In the genomic region with DNA sequence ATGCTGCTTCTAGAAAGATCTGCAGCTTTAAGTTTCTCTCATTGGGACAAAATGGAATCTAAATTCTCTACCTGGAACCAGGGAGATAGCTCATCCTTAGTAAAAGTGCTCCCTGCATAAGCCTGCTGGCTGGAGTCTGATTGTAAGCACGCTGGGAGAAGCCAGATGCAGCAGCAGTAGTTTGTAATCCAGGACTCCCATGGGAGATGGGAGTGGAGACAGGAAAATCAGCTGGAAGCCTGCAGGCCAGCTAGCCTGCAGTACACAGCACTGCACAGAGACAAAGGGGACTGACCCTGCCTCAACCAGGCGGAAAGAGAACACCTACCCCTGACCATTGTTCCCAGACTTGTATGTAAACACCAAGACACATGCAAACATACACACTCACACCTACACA, we compare ENCODE assay signal across 18 mouse cellular contexts.
A peak's percentile ranks its signal among the peaks of the same experiment; 100 is the strongest.
DNase-seq lines count a peak whose midpoint lies in the region; ATAC-seq lines count a peak whose summit lies in the region.
"Had no signal": no experiment of that assay in that cellular context is flagged by ENCODE, and none has a peak within 500 bp of the region (broad histone marks: within the 10 kb centered on the region; RNA-seq: fewer than 3 reads in every experiment).

No protein-coding gene starts in this region.

- H3K4me2 ChIP-seq in forebrain, embryonic 16.5 days (ENCODE audit: low read length): no peak overlapping the region
- H3K4me2 ChIP-seq: liver, embryonic 12.5 days; lung, embryonic 15.5 days; stomach, embryonic 15.5 days had no signal

- WGBS in forebrain, embryonic 16.5 days: 60% methylated on average over 2 of the region's 2 CpGs

- no peak overlapping the region for H3K9ac ChIP-seq in forebrain, embryonic 16.5 days (replicated peaks; ENCODE audit: low read depth, low read length)
- H3K9ac ChIP-seq: liver, embryonic 12.5 days; lung, embryonic 15.5 days; stomach, embryonic 15.5 days had no signal

- peaks cover 19% of the 10 kb centered on the region for H3K4me1 ChIP-seq in forebrain, embryonic 16.5 days (replicated peaks; ENCODE audit: control insufficient read depth, insufficient read depth, low read length)
- H3K4me1 ChIP-seq: liver, embryonic 12.5 days; lung, embryonic 15.5 days had no signal

- DNase-seq in gastrocnemius, adult 18-20 months (ENCODE audit: low spot score): peak; percentile 27
- DNase-seq in gastrocnemius, postnatal 4 days (ENCODE audit: low spot score in 2 of 2): no peak
- DNase-seq in kidney, postnatal 14 days: peak; percentile 12
- no peak for DNase-seq in kidney, postnatal 25 days
- DNase-seq in heart, adult 9 months (ENCODE audit: low spot score in 2 of 2): peak; percentile 35 to 54
- peak; percentile 42 for DNase-seq in skeletal muscle tissue, adult 2 months (ENCODE audit: low read depth, low spot score)
- DNase-seq: adrenal gland, adult 2 months; B cell, adult 2 months; cerebellum, adult 11-12 months; thymus, postnatal 25 days had no signal

- H3K4me3 ChIP-seq in forebrain, embryonic 16.5 days (replicated peaks; ENCODE audit: low read length): no peak overlapping the region
- H3K4me3 ChIP-seq: limb, embryonic 10.5 days; liver, embryonic 12.5 days; lung, embryonic 15.5 days; stomach, embryonic 15.5 days had no signal

- no peak for ATAC-seq in forebrain, embryonic 16.5 days
- ATAC-seq: forebrain, embryonic 14.5 days; inflammation-experienced regulatory T-cells, adult 6 months; liver, embryonic 12.5 days; midbrain, embryonic 16.5 days had no signal

- no peak overlapping the region for H3K27ac ChIP-seq in forebrain, embryonic 16.5 days (ENCODE audit: low read length)
- H3K27ac ChIP-seq: limb, embryonic 10.5 days; liver, embryonic 12.5 days; lung, embryonic 15.5 days; stomach, embryonic 15.5 days had no signal

- H3K27me3 ChIP-seq in forebrain, embryonic 16.5 days (replicated peaks; ENCODE audit: control insufficient read depth, insufficient read depth, low read length): no peaks in the 10 kb centered on the region
- H3K27me3 ChIP-seq: liver, embryonic 12.5 days; lung, embryonic 15.5 days; stomach, embryonic 15.5 days had no signal

- no peaks in the 10 kb centered on the region for H3K36me3 ChIP-seq in forebrain, embryonic 16.5 days (ENCODE audit: control insufficient read depth, insufficient read depth)
- H3K36me3 ChIP-seq: limb, embryonic 10.5 days; liver, embryonic 12.5 days; lung, embryonic 15.5 days; stomach, embryonic 15.5 days had no signal

- H3K9me3 ChIP-seq in forebrain, embryonic 16.5 days (ENCODE audit: control insufficient read depth, low read length): no peaks in the 10 kb centered on the region
- H3K9me3 ChIP-seq: limb, embryonic 10.5 days; liver, embryonic 12.5 days; lung, embryonic 15.5 days; stomach, embryonic 15.5 days had no signal

Comparison
In these comparisons a context has a peak if more than half of its experiments do, and no peak if none do; other contexts are left out.
1. DNase-seq: peak in gastrocnemius, adult 18-20 months (single experiment), kidney, postnatal 14 days (single experiment), heart, adult 9 months (2 of 2) and skeletal muscle tissue, adult 2 months (single experiment); none in gastrocnemius, postnatal 4 days (0 of 2) and kidney, postnatal 25 days (0 of 2).